Mouse (Mus musculus) liver, embryonic 16.5 days (tissue): Measurements from ENCODE around the gene 1700113H08Rik. TPM values are rescaled to one million over a fixed set of nuclear protein-coding genes. Genes with fewer than 3 reads are reported as not detected.

Experiments
- ATAC-seq: fragments of 200-750 bp; cut with Nextera tagmentation; 2 replicates; pipeline ENCODE4 v1.8.0; 2017; ENCODE audit warnings: low read depth, mild to moderate bottlenecking, moderate number of reproducible peaks, moderate library complexity
- H3K27ac ChIP-seq: fragments of 300-500 bp; sonication (generic); 2 replicates; pipeline ENCODE4 v1.5.1; 2014; ENCODE audit warnings: mild to moderate bottlenecking, low read length
- H3K27me3 ChIP-seq: fragments of 300-500 bp; sonication (generic); 2 replicates; pipeline ENCODE4 v1.6.1; 2014; ENCODE audit warnings: low read depth, low read length, mixed read lengths; ENCODE audit not compliant: control insufficient read depth, insufficient read depth
- H3K36me3 ChIP-seq: fragments of 300-500 bp; sonication (generic); 2 replicates; pipeline ENCODE4 v1.6.1; 2014; ENCODE audit warnings: mild to moderate bottlenecking; ENCODE audit not compliant: control insufficient read depth, insufficient read depth
- H3K4me1 ChIP-seq: fragments of 300-500 bp; sonication (generic); 2 replicates; pipeline ENCODE4 v1.6.1; 2014; ENCODE audit warnings: low read depth, low read length, mixed read lengths; ENCODE audit not compliant: control insufficient read depth
- H3K4me2 ChIP-seq: fragments of 300-500 bp; sonication (generic); 2 replicates; pipeline ENCODE4 v1.6.1; 2014; ENCODE audit warnings: low read depth, low read length, mixed read lengths
- H3K4me3 ChIP-seq: fragments of 300-500 bp; sonication (generic); 2 replicates; pipeline ENCODE4 v1.5.1; 2014; ENCODE audit warnings: low read depth, mild to moderate bottlenecking, low read length
- H3K9ac ChIP-seq: fragments of 300-500 bp; sonication (generic); 2 replicates; pipeline ENCODE4 v1.6.1; 2014; ENCODE audit warnings: low read depth, low read length
- H3K9me3 ChIP-seq: fragments of 300-500 bp; sonication (generic); replicated peaks from 2 replicates; pipeline ENCODE4 v1.6.1; 2016; ENCODE audit warnings: low read length; ENCODE audit not compliant: control insufficient read depth
- WGBS: fragments of 180-500 bp; shearing (Covaris S2); extraction: QIAGEN DNeasy Blood & Tissue Kit; methylation state at CpG from one replicate; pipeline ENCODE4 v1.1.7; 2014; ENCODE audit not compliant: insufficient replicate concordance; 5-methylcytosine and 5-hydroxymethylcytosine counted together
- polyA plus RNA-seq: library from polyadenylated mRNA; unstranded; fragments of >200 nt; fragmentation: Nextera tagmentation; extraction: Ambion mirVana; gene quantifications from 2 replicates; pipeline ENCODE4 v1.2.1, GENCODE M21; 2015

1700113H08Rik gene
- polyA plus RNA-seq, 1 experiment from 2014 or later: not detected

DNA sequence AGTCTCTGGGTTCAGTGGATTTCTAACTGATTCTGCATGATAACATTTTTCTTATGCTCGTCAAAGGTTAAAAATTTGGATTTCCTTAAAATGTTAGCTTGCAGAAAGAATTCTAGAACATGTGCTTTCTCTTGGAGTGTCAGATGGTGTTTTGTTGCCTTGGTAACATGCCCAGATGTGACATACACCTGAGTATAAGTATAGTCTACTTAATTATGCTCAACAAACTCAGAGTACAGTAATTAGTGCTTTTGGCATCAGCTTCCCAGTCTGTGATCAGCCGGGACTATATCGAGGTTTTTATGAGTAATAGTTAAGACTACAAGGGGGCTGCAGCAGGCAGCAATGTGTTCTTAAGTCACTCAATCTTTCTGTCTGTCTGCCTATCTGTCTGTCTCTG is 53.1 kb downstream of the 1700113H08Rik start:
- 63% methylated on average over 3 of the region's 3 CpGs for WGBS
- no peak for ATAC-seq

GRCm38 (mm10) chr10:87125094-87125493 is 67.2 kb downstream of the 1700113H08Rik start:
- no peak overlapping the region for H3K9ac ChIP-seq
- H3K4me3 ChIP-seq: no peak overlapping the region
- 75% methylated on average over 5 of the region's 5 CpGs for WGBS
- H3K4me2 ChIP-seq: no peak overlapping the region
- H3K27me3 ChIP-seq: no peaks in the 10 kb centered on the region
- H3K9me3 ChIP-seq: no peaks in the 10 kb centered on the region
- no peak for ATAC-seq
- H3K36me3 ChIP-seq: no peaks in the 10 kb centered on the region
- no peak overlapping the region for H3K27ac ChIP-seq
- H3K4me1 ChIP-seq: no peaks in the 10 kb centered on the region

More for the DNA sequence above, 53.1 kb downstream of the 1700113H08Rik start:
- Histone ChIP-seq H3K4me2 (no peak overlapping the region), H3K4me1 (no peaks in the 10 kb centered on the region), H3K9ac (no peak overlapping the region), H3K9me3 (no peaks in the 10 kb centered on the region), H3K36me3 (no peaks in the 10 kb centered on the region), H3K27ac (no peak overlapping the region), H3K4me3 (no peak overlapping the region), H3K27me3 (no peaks in the 10 kb centered on the region)

DNA sequence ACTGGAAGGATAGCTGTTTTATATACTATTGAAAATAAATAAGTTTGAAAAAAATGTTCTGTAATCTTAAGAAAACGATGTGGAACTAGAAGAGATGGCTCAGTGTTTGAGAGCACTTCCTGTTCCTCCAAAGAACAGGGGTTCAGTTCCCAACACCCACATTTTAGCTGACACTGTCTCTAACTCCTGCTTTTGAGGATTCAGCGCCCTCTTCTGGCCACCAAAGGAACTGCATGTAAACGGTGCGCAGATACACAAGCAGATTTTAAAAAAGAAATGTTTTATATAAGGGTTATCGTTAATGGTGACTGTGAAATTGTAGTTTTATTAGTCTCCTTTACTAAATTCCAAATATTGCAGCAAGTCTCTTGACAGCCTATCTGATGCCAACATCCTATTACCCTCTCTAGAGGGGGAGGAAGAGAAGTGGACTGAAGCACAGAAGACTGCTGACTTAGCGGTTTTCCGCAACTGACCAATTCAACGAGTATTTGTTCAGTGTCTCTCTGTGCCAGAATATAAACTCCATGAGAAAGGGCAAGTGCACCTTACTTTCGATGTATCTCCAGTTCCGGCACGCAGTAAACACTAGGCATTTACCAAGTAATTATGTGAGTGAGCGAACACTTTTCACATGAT is 68.5 kb downstream of the 1700113H08Rik start:
- Histone ChIP-seq H3K4me1 (no peaks in the 10 kb centered on the region), H3K4me3 (no peak overlapping the region), H3K36me3 (no peaks in the 10 kb centered on the region), H3K9ac (no peak overlapping the region), H3K27me3 (no peaks in the 10 kb centered on the region), H3K27ac (no peak overlapping the region), H3K4me2 (no peak overlapping the region), H3K9me3 (no peaks in the 10 kb centered on the region)
- 74% methylated on average over 12 of the region's 12 CpGs for WGBS
- no peak for ATAC-seq

DNA sequence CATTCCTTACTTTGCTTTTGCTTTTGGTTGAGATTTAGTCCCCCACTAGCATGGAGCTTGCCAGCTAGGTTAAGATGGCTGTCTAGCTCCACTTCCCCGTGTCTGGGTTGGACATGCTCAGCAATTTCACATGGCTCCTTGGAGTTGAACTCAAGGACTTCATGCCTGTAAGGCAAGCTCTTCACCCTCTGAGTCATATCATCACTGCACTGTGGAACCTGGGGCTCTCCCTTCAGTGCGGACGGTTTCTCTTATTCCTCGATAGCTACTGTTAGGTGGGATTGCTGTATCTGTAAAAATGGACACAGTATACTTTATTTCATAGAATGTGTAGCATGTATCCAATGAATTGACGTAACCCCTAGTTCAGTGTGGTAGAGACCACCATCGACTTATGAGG is 93.2 kb downstream of the 1700113H08Rik start:
- H3K36me3 ChIP-seq: no peaks in the 10 kb centered on the region
- ATAC-seq: no peak
- no peak overlapping the region for H3K4me2 ChIP-seq
- H3K27ac ChIP-seq: no peak overlapping the region
- no peak overlapping the region for H3K4me3 ChIP-seq
- no peak overlapping the region for H3K9ac ChIP-seq
- H3K9me3 ChIP-seq: no peaks in the 10 kb centered on the region; the same call in 1 of the 2 replicates
- 69% methylated on average over 6 of the region's 6 CpGs for whole genome bisulfite sequencing
- no peaks in the 10 kb centered on the region for H3K4me1 ChIP-seq
- no peaks in the 10 kb centered on the region for H3K27me3 ChIP-seq

DNA sequence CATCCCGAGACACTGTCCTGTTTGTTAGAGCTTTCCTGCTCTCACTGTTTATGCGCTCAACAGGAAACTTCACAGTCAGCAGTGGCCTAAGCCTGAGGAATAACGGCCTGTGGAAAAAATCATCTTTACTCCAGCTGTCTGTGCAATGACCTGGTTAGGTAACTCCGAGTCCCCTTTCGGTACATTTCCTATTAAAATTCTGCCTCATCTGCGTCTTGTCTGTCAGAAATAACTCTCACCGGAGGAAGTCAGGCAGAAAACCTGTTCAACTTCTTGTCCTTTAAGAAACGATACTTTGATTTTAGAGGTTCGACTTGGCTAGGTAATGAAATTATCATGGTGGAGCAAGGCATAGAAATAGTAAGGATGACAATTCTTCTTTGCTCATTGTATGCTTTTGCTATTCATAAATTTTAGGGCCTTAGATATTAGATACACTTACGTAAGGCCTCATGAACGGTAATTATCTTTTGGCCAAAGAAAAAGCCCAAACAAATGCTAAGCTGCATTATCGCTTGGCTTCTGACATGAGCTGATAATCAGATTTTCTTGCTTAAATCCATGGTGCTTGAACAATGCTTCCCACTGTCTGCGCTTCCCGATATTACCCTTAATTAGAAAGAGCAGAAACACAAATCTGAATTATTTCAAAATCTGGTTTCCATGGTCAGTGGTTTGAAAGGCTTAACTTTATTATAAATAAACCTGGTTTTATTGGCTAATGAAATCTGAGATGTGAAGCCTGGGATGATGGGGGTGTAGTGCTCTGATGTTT is 96.1 kb downstream of the 1700113H08Rik start:
- Histone ChIP-seq H3K9me3 (no peaks in the 10 kb centered on the region), H3K4me1 (no peaks in the 10 kb centered on the region), H3K36me3 (no peaks in the 10 kb centered on the region), H3K4me3 (no peak overlapping the region), H3K27me3 (no peaks in the 10 kb centered on the region), H3K4me2 (no peak overlapping the region), H3K27ac (no peak overlapping the region), H3K9ac (no peak overlapping the region)
- no peak for ATAC-seq
- 70% methylated on average over 14 of the region's 14 CpGs for WGBS

DNA sequence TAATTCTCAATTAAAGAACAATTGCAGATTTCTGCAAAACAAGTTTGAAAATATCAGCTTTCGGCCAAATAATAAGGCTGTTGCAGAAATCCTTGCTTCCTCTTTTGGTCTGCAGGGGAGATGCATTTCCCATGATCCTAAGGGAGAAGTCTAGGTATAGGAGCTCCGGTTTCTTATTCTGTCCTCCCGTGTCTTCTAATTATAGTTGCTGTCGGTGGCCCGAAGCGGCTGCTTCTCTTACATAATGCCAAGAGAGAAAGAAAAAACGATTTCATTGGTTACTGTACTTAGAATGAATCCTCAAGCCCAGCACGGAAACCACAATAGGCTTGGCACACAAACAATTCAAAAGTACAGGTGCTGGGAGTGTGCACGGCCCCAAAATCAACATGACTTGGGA is 101.9 kb downstream of the 1700113H08Rik start:
- ATAC-seq: no peak
- H3K27me3 ChIP-seq: no peaks in the 10 kb centered on the region
- no peaks in the 10 kb centered on the region for H3K4me1 ChIP-seq
- H3K36me3 ChIP-seq: no peaks in the 10 kb centered on the region
- no peak overlapping the region for H3K4me3 ChIP-seq
- H3K4me2 ChIP-seq: no peak overlapping the region
- no peak overlapping the region for H3K27ac ChIP-seq
- no peaks in the 10 kb centered on the region for H3K9me3 ChIP-seq
- H3K9ac ChIP-seq: no peak overlapping the region
- WGBS: 56% methylated on average over 9 of the region's 9 CpGs

DNA sequence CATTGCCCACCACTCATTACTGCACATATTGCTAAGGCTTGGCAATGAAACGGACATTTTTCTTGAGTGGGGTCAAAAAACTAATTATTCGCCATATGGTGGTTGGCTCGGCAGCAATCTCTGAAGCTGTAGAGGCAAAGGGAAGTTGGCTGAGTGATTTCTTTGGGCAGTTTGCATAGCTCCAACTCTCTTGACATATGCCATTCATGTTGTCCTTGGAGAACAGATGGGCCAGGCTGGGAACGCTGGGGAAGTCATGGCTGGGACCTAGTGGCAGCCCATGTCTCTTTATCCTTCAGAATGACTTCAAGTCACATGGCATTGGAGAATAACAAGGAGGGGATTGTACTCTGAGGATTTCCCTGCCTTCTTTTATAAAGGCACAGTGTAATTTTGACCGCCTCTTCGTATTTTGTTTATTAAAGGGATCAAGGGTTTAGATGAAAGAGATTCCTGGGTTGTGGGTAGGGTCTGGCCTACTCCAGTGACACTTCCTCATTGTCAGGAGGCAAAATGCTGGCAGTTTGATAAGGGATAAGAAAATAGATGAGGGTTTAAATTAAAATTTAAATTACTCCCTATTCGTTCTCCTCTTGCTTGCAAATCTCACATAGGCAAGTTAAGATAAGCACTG is 138.4 kb downstream of the 1700113H08Rik start:
- Histone ChIP-seq H3K27me3 (no peaks in the 10 kb centered on the region), H3K27ac (no peak overlapping the region), H3K4me3 (no peak overlapping the region), H3K4me2 (no peak overlapping the region), H3K9me3 (no peaks in the 10 kb centered on the region), H3K4me1 (no peaks in the 10 kb centered on the region), H3K9ac (no peak overlapping the region), H3K36me3 (no peaks in the 10 kb centered on the region)
- 56% methylated on average over 7 of the region's 7 CpGs for WGBS
- ATAC-seq: no peak

GRCm38 (mm10) chr10:87198720-87199119 is 140.9 kb downstream of the 1700113H08Rik start:
- ATAC-seq: no peak

DNA sequence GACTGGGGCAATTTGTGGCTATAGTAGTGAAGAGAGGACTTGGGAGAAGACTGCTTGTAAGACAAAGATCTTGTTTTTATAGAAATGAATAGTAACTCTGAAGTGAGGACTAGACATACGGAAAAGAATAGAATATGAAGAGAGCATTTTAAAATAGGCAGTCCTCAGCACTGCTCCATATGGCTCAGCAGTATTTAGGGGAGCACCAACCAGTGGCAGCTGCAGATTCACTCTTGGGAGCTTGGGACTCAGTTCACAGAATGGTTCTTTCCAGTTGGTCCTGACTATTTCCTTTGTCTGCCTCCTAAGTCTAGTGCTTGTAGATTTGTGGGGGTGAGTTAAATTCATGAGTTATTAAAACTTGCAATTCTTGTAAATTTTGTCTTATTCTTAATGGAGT is 151.6 kb downstream of the 1700113H08Rik start:
- 65% methylated on average over 1 of the region's 1 CpGs for WGBS

More at GRCm38 (mm10) chr10:87198720-87199119, 140.9 kb downstream of the 1700113H08Rik start:
- Histone ChIP-seq H3K4me2 (no peak overlapping the region), H3K27me3 (no peaks in the 10 kb centered on the region), H3K9ac (no peak overlapping the region), H3K9me3 (no peaks in the 10 kb centered on the region), H3K27ac (no peak overlapping the region), H3K4me3 (no peak overlapping the region), H3K4me1 (no peaks in the 10 kb centered on the region), H3K36me3 (no peaks in the 10 kb centered on the region)
- WGBS: 62% methylated on average over 2 of the region's 2 CpGs

More for the DNA sequence above, 151.6 kb downstream of the 1700113H08Rik start:
- Histone ChIP-seq H3K27me3 (no peaks in the 10 kb centered on the region), H3K4me3 (no peak overlapping the region), H3K27ac (no peak overlapping the region), H3K4me2 (no peak overlapping the region), H3K9me3 (no peaks in the 10 kb centered on the region), H3K9ac (no peak overlapping the region), H3K36me3 (no peaks in the 10 kb centered on the region), H3K4me1 (no peaks in the 10 kb centered on the region)
- no peak for ATAC-seq
